Mouse (Mus musculus) liver, embryonic 13.5 days (tissue): Measurements from ENCODE around the gene Mymx. TPM values are rescaled to one million over a fixed set of nuclear protein-coding genes. Genes with fewer than 3 reads are reported as not detected.

Source experiments
- ATAC-seq: fragments of 200-750 bp; cut with Nextera tagmentation; 2 replicates; pipeline ENCODE4 v1.8.0; 2017; ENCODE audit warnings: low read depth, mild to moderate bottlenecking, moderate number of reproducible peaks, moderate library complexity
- DNase-seq: peaks from one replicate; pipeline ENCODE4 v3.0.0; 2022
- H3K27ac ChIP-seq: fragments of 300-500 bp; sonication (generic); 2 replicates; pipeline ENCODE4 v1.5.1; 2015; ENCODE audit warnings: moderate library complexity, mild to moderate bottlenecking, inconsistent platforms
- H3K27me3 ChIP-seq: fragments of 300-500 bp; sonication (generic); 2 replicates; pipeline ENCODE4 v1.6.1; 2015; ENCODE audit warnings: mild to moderate bottlenecking, inconsistent platforms
- H3K36me3 ChIP-seq: fragments of 300-500 bp; sonication (generic); 2 replicates; pipeline ENCODE4 v1.6.1; 2015; ENCODE audit warnings: mild to moderate bottlenecking, inconsistent platforms
- H3K4me1 ChIP-seq: fragments of 300-500 bp; sonication (generic); replicated peaks from 2 replicates; pipeline ENCODE4 v1.6.1; 2015; ENCODE audit warnings: inconsistent platforms
- H3K4me2 ChIP-seq: fragments of 300-500 bp; sonication (generic); 2 replicates; pipeline ENCODE4 v1.6.1; 2015; ENCODE audit warnings: inconsistent platforms, mild to moderate bottlenecking, moderate library complexity
- H3K4me3 ChIP-seq: fragments of 300-500 bp; sonication (generic); replicated peaks from 2 replicates; pipeline ENCODE4 v1.5.1; 2015; ENCODE audit warnings: mild to moderate bottlenecking, inconsistent platforms
- H3K9ac ChIP-seq: fragments of 300-500 bp; sonication (generic); 2 replicates; pipeline ENCODE4 v1.6.1; 2015; ENCODE audit warnings: mild to moderate bottlenecking, inconsistent platforms
- H3K9me3 ChIP-seq: fragments of 300-500 bp; sonication (generic); replicated peaks from 2 replicates; pipeline ENCODE4 v1.6.1; 2016; ENCODE audit warnings: inconsistent platforms
- WGBS: fragments of 180-500 bp; shearing (Covaris S2); methylation state at CpG from one replicate; pipeline ENCODE4 v1.1.7; 2015; ENCODE audit not compliant: insufficient replicate concordance; 5-methylcytosine and 5-hydroxymethylcytosine counted together
- polyA plus RNA-seq: library from polyadenylated mRNA; unstranded; fragments of >200 nt; fragmentation: Nextera tagmentation; extraction: Ambion mirVana; gene quantifications from 2 replicates; pipeline ENCODE4 v1.2.1, GENCODE M21; 2015

Gene Mymx
- polyA plus RNA-seq, 1 experiment from 2014 or later = 0.59 TPM

GRCm38 (mm10) chr17:45556514-45557245 lies 45.2 kb downstream of the Mymx start:
- Histone ChIP-seq H3K36me3 (no peaks in the 10 kb centered on the region), H3K9me3 (no peaks in the 10 kb centered on the region), H3K27ac (no peak overlapping the region), H3K4me1 (peaks cover 37% of the 10 kb centered on the region), H3K9ac (0 out of 2 replicates have a peak overlapping the region, but pooled peaks have one; percentile 71), H3K27me3 (peaks cover 60% of the 10 kb centered on the region), H3K4me3 (peak overlapping the region; percentile 65), H3K4me2 (peak overlapping the region; percentile 95)
- ATAC-seq = no peak
- DNase-seq = no peak
- WGBS = 27% methylated on average over 3 of the region's 3 CpGs

GRCm38 (mm10) chr17:45556107-45556489 lies 45.8 kb downstream of the Mymx start:
- 2% methylated on average over 14 of the region's 14 CpGs for WGBS
- peak overlapping the region; percentile 95 for H3K4me2 ChIP-seq
- no peak for DNase-seq
- H3K9me3 ChIP-seq = no peaks in the 10 kb centered on the region
- peaks cover 37% of the 10 kb centered on the region for H3K4me1 ChIP-seq
- H3K36me3 ChIP-seq = no peaks in the 10 kb centered on the region
- H3K27ac ChIP-seq = no peak overlapping the region
- no peak for ATAC-seq
- peak overlapping the region; percentile 71 for H3K9ac ChIP-seq
- peaks cover 65% of the 10 kb centered on the region for H3K27me3 ChIP-seq
- H3K4me3 ChIP-seq = peak overlapping the region; percentile 65

GRCm38 (mm10) chr17:45555452-45556106 lies 46.3 kb downstream of the Mymx start, which contains the start of gene Nfkbie:
Gene Nfkbie, plus strand, starts transcription at chr17:45555703.
- no peaks in the 10 kb centered on the region for H3K9me3 ChIP-seq
- H3K4me2 ChIP-seq = peak within 1 kb of the TSS; percentile 95
- H3K4me3 ChIP-seq = peak within 1 kb of the TSS; percentile 65
- DNase-seq (peak; percentile 90), ATAC-seq (peak; percentile 78)
- H3K27ac ChIP-seq = no peak within 1 kb of the TSS
- peaks cover 37% of the 10 kb centered on the region for H3K4me1 ChIP-seq
- H3K9ac ChIP-seq = peak within 1 kb of the TSS; percentile 71
- H3K36me3 ChIP-seq = no peaks in the 10 kb centered on the region
- WGBS = under 1% methylated on average over 45 of the region's 45 CpGs
- peaks cover 71% of the 10 kb centered on the region for H3K27me3 ChIP-seq

GRCm38 (mm10) chr17:45554420-45554819 lies 47.5 kb downstream of the Mymx start:
- no peak for ATAC-seq
- 13% methylated on average over 1 of the region's 1 CpGs for WGBS
- H3K27ac ChIP-seq = no peak overlapping the region
- H3K9me3 ChIP-seq = no peaks in the 10 kb centered on the region
- DNase-seq = no peak
- H3K4me1 ChIP-seq = peaks cover 37% of the 10 kb centered on the region
- H3K9ac ChIP-seq = no peak overlapping the region
- H3K27me3 ChIP-seq = peaks cover 77% of the 10 kb centered on the region
- H3K36me3 ChIP-seq = no peaks in the 10 kb centered on the region
- no peak overlapping the region for H3K4me2 ChIP-seq
- H3K4me3 ChIP-seq = no peak overlapping the region

GRCm38 (mm10) chr17:45553065-45553464 lies 48.8 kb downstream of the Mymx start:
- Histone ChIP-seq H3K27me3 (peaks cover 85% of the 10 kb centered on the region), H3K27ac (no peak overlapping the region), H3K36me3 (no peaks in the 10 kb centered on the region), H3K4me3 (no peak overlapping the region), H3K4me1 (peaks cover 44% of the 10 kb centered on the region), H3K4me2 (no peak overlapping the region), H3K9me3 (no peaks in the 10 kb centered on the region), H3K9ac (no peak overlapping the region)
- DNase-seq = no peak
- ATAC-seq = no peak
- WGBS = 59% methylated on average over 3 of the region's 3 CpGs

- WGBS = 1% methylated on average over 8 of the region's 8 CpGs
- peaks cover 33% of the 10 kb centered on the region for H3K4me1 ChIP-seq
These were observed 50.0 kb downstream of the Mymx start for GRCm38 (mm10) chr17:45551816-45552451.

GRCm38 (mm10) chr17:45551249-45551796 lies 50.6 kb downstream of the Mymx start:
- Histone ChIP-seq H3K4me2 (no peak overlapping the region), H3K27me3 (peaks cover 85% of the 10 kb centered on the region), H3K4me3 (no peak overlapping the region), H3K27ac (no peak overlapping the region), H3K4me1 (peaks cover 29% of the 10 kb centered on the region), H3K9ac (no peak overlapping the region), H3K36me3 (no peaks in the 10 kb centered on the region), H3K9me3 (no peaks in the 10 kb centered on the region)
- no peak for DNase-seq
- ATAC-seq = no peak
- WGBS = 55% methylated on average over 7 of the region's 7 CpGs

More at GRCm38 (mm10) chr17:45551816-45552451, 50.0 kb downstream of the Mymx start:
- DNase-seq (peak; percentile 62), ATAC-seq (peak; percentile 30)
- H3K9ac ChIP-seq = no peak overlapping the region
- no peaks in the 10 kb centered on the region for H3K9me3 ChIP-seq
- H3K27me3 ChIP-seq = peaks cover 85% of the 10 kb centered on the region
- H3K4me2 ChIP-seq = no peak overlapping the region
- no peaks in the 10 kb centered on the region for H3K36me3 ChIP-seq
- no peak overlapping the region for H3K4me3 ChIP-seq
- no peak overlapping the region for H3K27ac ChIP-seq

Other genes with a start within 250 kb of the Mymx start
- 36.4 and 41.5 TPM in 2 replicates for gene Cdc5l, start 168.4 kb downstream of the Mymx start, polyA plus RNA-seq
- gene Spats1, start 126.7 kb downstream of the Mymx start, polyA plus RNA-seq = 0.06 and 0.18 TPM in 2 replicates
- 8.6 and 9.4 TPM in 2 replicates for gene Aars2, start 95.3 kb downstream of the Mymx start, polyA plus RNA-seq
- gene Tcte1, start 78.7 kb downstream of the Mymx start, polyA plus RNA-seq = not detected in 2 replicates
- gene Tmem151b, start 52.4 kb downstream of the Mymx start, polyA plus RNA-seq = 0.14 and 0.17 TPM in 2 replicates
- 1.4 and 1.6 TPM in 2 replicates for gene Nfkbie, start 46.4 kb downstream of the Mymx start, polyA plus RNA-seq
- gene Slc35b2, start 38.2 kb downstream of the Mymx start, polyA plus RNA-seq = 58.0 and 58.6 TPM in 2 replicates
- gene Hsp90ab1, start 28.8 kb downstream of the Mymx start, polyA plus RNA-seq = 1,012 and 1,064 TPM in 2 replicates
- gene Slc29a1, start 2.5 kb downstream of the Mymx start, polyA plus RNA-seq = 215 and 233 TPM in 2 replicates
- 0.05 and 0.09 TPM in 2 replicates for gene Capn11, start 57.2 kb upstream of the Mymx start, polyA plus RNA-seq
- 123 and 133 TPM in 2 replicates for gene Mrpl14, start 84.2 kb upstream of the Mymx start, polyA plus RNA-seq
- gene Tmem63b, start 84.8 kb upstream of the Mymx start, polyA plus RNA-seq = 7.7 and 8.3 TPM in 2 replicates
- not detected in 2 replicates for gene 1600014C23Rik, start 131.7 kb upstream of the Mymx start, polyA plus RNA-seq